Mouse (Mus musculus): ENCODE data around the gene Spryd3.

Spryd3 gene

GRCm38 (mm10) chr15:102112181-102112580 lies 23.9 kb downstream of the Spryd3 start:
- peak; percentile 93 for DNase-seq

- no peak for DNase-seq
Observed at GRCm38 (mm10) chr15:102111495-102111829, 24.6 kb downstream of the Spryd3 start.

- peak; percentile 96 for DNase-seq
Observed at GRCm38 (mm10) chr15:102110701-102111494, 25.1 kb downstream of the Spryd3 start.

GRCm38 (mm10) chr15:102110271-102110670 lies 25.8 kb downstream of the Spryd3 start:
- DNase-seq: peak; percentile 95

- DNase-seq: peak; percentile 97
Observed at GRCm38 (mm10) chr15:102108651-102109525, 27.1 kb downstream of the Spryd3 start.

- DNase-seq: peak; percentile 94
Observed at GRCm38 (mm10) chr15:102107689-102108573, 28.1 kb downstream of the Spryd3 start.

- DNase-seq: peak; percentile 96
Observed at GRCm38 (mm10) chr15:102106754-102107456, 29.1 kb downstream of the Spryd3 start.

- peak; percentile 98 for DNase-seq
Observed at GRCm38 (mm10) chr15:102105764-102106730, 30.0 kb downstream of the Spryd3 start.

GRCm38 (mm10) chr15:102105360-102105759 lies 30.7 kb downstream of the Spryd3 start:
- DNase-seq: peak; percentile 99

GRCm38 (mm10) chr15:102103947-102104555 lies 32.0 kb downstream of the Spryd3 start:
- peak; percentile 100 for DNase-seq

- peak; percentile 99 for DNase-seq
Observed at GRCm38 (mm10) chr15:102103371-102103946, 32.6 kb downstream of the Spryd3 start.

GRCm38 (mm10) chr15:102102548-102103121 lies 33.4 kb downstream of the Spryd3 start:
- peak; percentile 99 for DNase-seq

GRCm38 (mm10) chr15:102101672-102102541 lies 34.1 kb downstream of the Spryd3 start:
- DNase-seq: peak; percentile 99

- peak; percentile 98 for DNase-seq
Observed at GRCm38 (mm10) chr15:102100996-102101671, 34.9 kb downstream of the Spryd3 start.

- peak; percentile 99 for DNase-seq
Observed at GRCm38 (mm10) chr15:102100161-102100981, 35.7 kb downstream of the Spryd3 start, which contains the start of gene Tns2. Gene Tns2 (plus strand): TSS chr15:102100413.

GRCm38 (mm10) chr15:102099771-102100160 lies 36.3 kb downstream of the Spryd3 start:
- no peak for DNase-seq

- DNase-seq: peak; percentile 95
Observed at GRCm38 (mm10) chr15:102099260-102099659, 36.8 kb downstream of the Spryd3 start.

All from heart, adult 11 months (tissue).